Mouse (Mus musculus): ENCODE measurements around the gene Zcchc2. TPM values are rescaled to one million over a fixed set of nuclear protein-coding genes. Genes with fewer than 3 reads are reported as not detected.

Zcchc2 gene
- polyA plus RNA-seq, 1 experiment from 2014 or later = 1.2 TPM

GRCm38 (mm10) chr1:106030886-106031285 is 40.7 kb downstream of the Zcchc2 start:
- Histone ChIP-seq H3K36me3 (ENCODE audit: control insufficient read depth, insufficient read depth, low read length) (peaks cover 17% of the 10 kb centered on the region), H3K4me3 (ENCODE audit: low read depth, low read length) (no peak overlapping the region), H3K27me3 (ENCODE audit: control insufficient read depth, insufficient read depth, low read length) (no peaks in the 10 kb centered on the region), H3K9me3 (ENCODE audit: control insufficient read depth, low read length) (no peaks in the 10 kb centered on the region), H3K4me1 (replicated peaks; ENCODE audit: control insufficient read depth, insufficient read depth) (no peaks in the 10 kb centered on the region), H3K9ac (ENCODE audit: low read length) (no peak overlapping the region), H3K27ac (replicated peaks) (no peak overlapping the region), H3K4me2 (replicated peaks; ENCODE audit: low read depth) (no peak overlapping the region)
- ATAC-seq (ENCODE audit: low FRiP score, low TSS enrichment) = no peak
- 99% methylated on average over 2 of the region's 2 CpGs for WGBS
- DNase-seq (ENCODE audit: low spot score) = no peak
- TF ChIP-seq CTCF (IDR thresholded peaks at IDR 0.05; ENCODE audit: low read depth) = no peak
- no peak for TF ChIP-seq EP300 (optimal IDR thresholded peaks at IDR 0.05)

- Histone ChIP-seq H3K9me3 (ENCODE audit: control insufficient read depth, low read length) (no peaks in the 10 kb centered on the region), H3K4me3 (ENCODE audit: low read depth, low read length) (no peak overlapping the region), H3K36me3 (ENCODE audit: control insufficient read depth, insufficient read depth, low read length) (peaks cover 17% of the 10 kb centered on the region), H3K9ac (ENCODE audit: low read length) (no peak overlapping the region), H3K27ac (replicated peaks) (no peak overlapping the region), H3K27me3 (ENCODE audit: control insufficient read depth, insufficient read depth, low read length) (no peaks in the 10 kb centered on the region), H3K4me2 (replicated peaks; ENCODE audit: low read depth) (no peak overlapping the region), H3K4me1 (replicated peaks; ENCODE audit: control insufficient read depth, insufficient read depth) (no peaks in the 10 kb centered on the region)
- ATAC-seq (ENCODE audit: low FRiP score, low TSS enrichment) = no peak
- DNase-seq (ENCODE audit: low spot score) = no peak
- no peak for TF ChIP-seq CTCF (IDR thresholded peaks at IDR 0.05; ENCODE audit: low read depth)
- no peak for TF ChIP-seq EP300 (optimal IDR thresholded peaks at IDR 0.05)
- 67% methylated on average over 6 of the region's 6 CpGs for WGBS
Measured at GRCm38 (mm10) chr1:106031908-106032307, 41.7 kb downstream of the Zcchc2 start.

GRCm38 (mm10) chr1:106034776-106035175 is 44.6 kb downstream of the Zcchc2 start:
- H3K9ac ChIP-seq (ENCODE audit: low read length) = no peak overlapping the region
- no peak overlapping the region for H3K4me3 ChIP-seq (ENCODE audit: low read depth, low read length)
- no peak overlapping the region for H3K4me2 ChIP-seq (replicated peaks; ENCODE audit: low read depth)
- H3K36me3 ChIP-seq (ENCODE audit: control insufficient read depth, insufficient read depth, low read length) = peaks cover 14% of the 10 kb centered on the region
- no peaks in the 10 kb centered on the region for H3K27me3 ChIP-seq (ENCODE audit: control insufficient read depth, insufficient read depth, low read length)
- no peaks in the 10 kb centered on the region for H3K4me1 ChIP-seq (replicated peaks; ENCODE audit: control insufficient read depth, insufficient read depth)
- DNase-seq (ENCODE audit: low spot score) = no peak
- 86% methylated on average over 7 of the region's 7 CpGs for WGBS
- no peak for ATAC-seq (ENCODE audit: low FRiP score, low TSS enrichment)
- H3K27ac ChIP-seq (replicated peaks) = no peak overlapping the region
- TF ChIP-seq CTCF (IDR thresholded peaks at IDR 0.05; ENCODE audit: low read depth) = no peak
- no peak for TF ChIP-seq EP300 (optimal IDR thresholded peaks at IDR 0.05)
- H3K9me3 ChIP-seq (ENCODE audit: control insufficient read depth, low read length) = no peaks in the 10 kb centered on the region

GRCm38 (mm10) chr1:106036861-106037599 is 46.8 kb downstream of the Zcchc2 start:
- H3K9ac ChIP-seq (ENCODE audit: low read length) = no peak overlapping the region
- no peaks in the 10 kb centered on the region for H3K4me1 ChIP-seq (replicated peaks; ENCODE audit: control insufficient read depth, insufficient read depth)
- DNase-seq (ENCODE audit: low spot score) (peak; percentile 65), ATAC-seq (ENCODE audit: low FRiP score, low TSS enrichment) (peak; percentile 71)
- H3K27ac ChIP-seq (replicated peaks) = no peak overlapping the region
- no peaks in the 10 kb centered on the region for H3K9me3 ChIP-seq (ENCODE audit: control insufficient read depth, low read length)
- no peak overlapping the region for H3K4me2 ChIP-seq (replicated peaks; ENCODE audit: low read depth)
- peaks cover 2% of the 10 kb centered on the region for H3K36me3 ChIP-seq (ENCODE audit: control insufficient read depth, insufficient read depth, low read length)
- H3K4me3 ChIP-seq (ENCODE audit: low read depth, low read length) = no peak overlapping the region
- WGBS = 66% methylated on average over 19 of the region's 19 CpGs
- peak; percentile 83 for TF ChIP-seq CTCF (IDR thresholded peaks at IDR 0.05; ENCODE audit: low read depth)
- TF ChIP-seq EP300 (optimal IDR thresholded peaks at IDR 0.05) = no peak
- no peaks in the 10 kb centered on the region for H3K27me3 ChIP-seq (ENCODE audit: control insufficient read depth, insufficient read depth, low read length)

GRCm38 (mm10) chr1:106039326-106039725 is 49.1 kb downstream of the Zcchc2 start:
- 47% methylated on average over 6 of the region's 6 CpGs for WGBS
- Histone ChIP-seq H3K4me3 (ENCODE audit: low read depth, low read length) (no peak overlapping the region), H3K27me3 (ENCODE audit: control insufficient read depth, insufficient read depth, low read length) (no peaks in the 10 kb centered on the region), H3K4me2 (replicated peaks; ENCODE audit: low read depth) (no peak overlapping the region), H3K9ac (ENCODE audit: low read length) (no peak overlapping the region), H3K9me3 (ENCODE audit: control insufficient read depth, low read length) (no peaks in the 10 kb centered on the region), H3K27ac (replicated peaks) (peak overlapping the region; percentile 46), H3K36me3 (ENCODE audit: control insufficient read depth, insufficient read depth, low read length) (no peaks in the 10 kb centered on the region; the same call in 1 of the 2 replicates), H3K4me1 (replicated peaks; ENCODE audit: control insufficient read depth, insufficient read depth) (no peaks in the 10 kb centered on the region)
- ATAC-seq (ENCODE audit: low FRiP score, low TSS enrichment) (peak; percentile 71), DNase-seq (ENCODE audit: low spot score) (peak; percentile 15)
- TF ChIP-seq EP300 (optimal IDR thresholded peaks at IDR 0.05) = no peak
- TF ChIP-seq CTCF (IDR thresholded peaks at IDR 0.05; ENCODE audit: low read depth) = peak; percentile 66

GRCm38 (mm10) chr1:106040271-106040670 is 50.1 kb downstream of the Zcchc2 start:
- WGBS = 91% methylated on average over 4 of the region's 4 CpGs
- no peak for TF ChIP-seq EP300 (optimal IDR thresholded peaks at IDR 0.05)
- TF ChIP-seq CTCF (IDR thresholded peaks at IDR 0.05; ENCODE audit: low read depth) = no peak
- peak; percentile 5 for DNase-seq (ENCODE audit: low spot score)
- Histone ChIP-seq H3K4me2 (replicated peaks; ENCODE audit: low read depth) (no peak overlapping the region), H3K9ac (ENCODE audit: low read length) (no peak overlapping the region), H3K27me3 (ENCODE audit: control insufficient read depth, insufficient read depth, low read length) (no peaks in the 10 kb centered on the region), H3K4me1 (replicated peaks; ENCODE audit: control insufficient read depth, insufficient read depth) (no peaks in the 10 kb centered on the region), H3K27ac (replicated peaks) (0 out of 2 replicates have a peak overlapping the region, but pooled peaks have one; percentile 24), H3K4me3 (ENCODE audit: low read depth, low read length) (no peak overlapping the region), H3K9me3 (ENCODE audit: control insufficient read depth, low read length) (no peaks in the 10 kb centered on the region), H3K36me3 (ENCODE audit: control insufficient read depth, insufficient read depth, low read length) (no peaks in the 10 kb centered on the region)
- ATAC-seq (ENCODE audit: low FRiP score, low TSS enrichment) = no peak
